Mouse (Mus musculus): ENCODE results near the gene Eif3i.
A peak's percentile ranks its signal among the peaks of the same experiment; 100 is the strongest.
"Not testable (repeated sequence)": the region's sequence is repeated elsewhere in the genome, so short reads cannot be mapped to it uniquely, and the experiment has no call there.

The Eif3i gene

DNA sequence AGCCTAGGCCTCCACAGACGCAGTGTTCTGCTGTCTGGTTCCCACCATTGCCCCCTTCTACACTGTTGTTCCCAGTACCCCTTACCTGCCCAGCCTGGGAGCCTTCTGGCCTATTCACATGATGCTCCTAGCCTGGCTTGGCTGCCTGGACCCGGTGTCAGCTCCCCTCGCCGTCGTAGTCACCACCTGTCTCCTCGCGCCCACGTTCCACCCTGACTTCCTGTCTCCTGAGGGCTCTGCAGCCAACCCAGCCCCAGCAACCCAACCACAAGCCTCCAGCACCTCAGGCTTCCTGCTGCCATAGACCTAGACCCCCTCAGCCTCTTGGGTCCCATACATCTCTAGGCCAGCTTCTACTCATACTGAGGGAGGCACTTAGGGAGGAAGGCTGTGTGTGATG, 27.0 kb downstream of the Eif3i start, which contains the start of gene Lck:
TSS of gene Lck (minus strand) at position 212 of the 400 bp plus-strand sequence.
- peak; percentile 84 to 90 for DNase-seq

DNA sequence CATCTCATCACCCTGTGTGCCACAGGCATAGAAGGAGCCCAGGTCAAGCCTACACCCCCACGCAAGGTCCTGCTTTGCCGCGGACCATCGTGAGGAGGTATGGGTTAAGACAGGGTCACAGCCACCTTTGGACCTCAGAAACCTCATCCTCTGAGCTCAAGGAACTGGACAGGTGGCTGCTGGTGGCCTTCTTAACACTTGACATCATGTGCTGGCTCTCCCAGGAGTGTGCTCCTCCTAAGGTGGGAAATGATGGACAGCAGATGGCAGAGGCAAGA, 27.4 kb downstream of the Eif3i start:
- peak in 1 of 2 experiments; percentile 42 for DNase-seq

DNA sequence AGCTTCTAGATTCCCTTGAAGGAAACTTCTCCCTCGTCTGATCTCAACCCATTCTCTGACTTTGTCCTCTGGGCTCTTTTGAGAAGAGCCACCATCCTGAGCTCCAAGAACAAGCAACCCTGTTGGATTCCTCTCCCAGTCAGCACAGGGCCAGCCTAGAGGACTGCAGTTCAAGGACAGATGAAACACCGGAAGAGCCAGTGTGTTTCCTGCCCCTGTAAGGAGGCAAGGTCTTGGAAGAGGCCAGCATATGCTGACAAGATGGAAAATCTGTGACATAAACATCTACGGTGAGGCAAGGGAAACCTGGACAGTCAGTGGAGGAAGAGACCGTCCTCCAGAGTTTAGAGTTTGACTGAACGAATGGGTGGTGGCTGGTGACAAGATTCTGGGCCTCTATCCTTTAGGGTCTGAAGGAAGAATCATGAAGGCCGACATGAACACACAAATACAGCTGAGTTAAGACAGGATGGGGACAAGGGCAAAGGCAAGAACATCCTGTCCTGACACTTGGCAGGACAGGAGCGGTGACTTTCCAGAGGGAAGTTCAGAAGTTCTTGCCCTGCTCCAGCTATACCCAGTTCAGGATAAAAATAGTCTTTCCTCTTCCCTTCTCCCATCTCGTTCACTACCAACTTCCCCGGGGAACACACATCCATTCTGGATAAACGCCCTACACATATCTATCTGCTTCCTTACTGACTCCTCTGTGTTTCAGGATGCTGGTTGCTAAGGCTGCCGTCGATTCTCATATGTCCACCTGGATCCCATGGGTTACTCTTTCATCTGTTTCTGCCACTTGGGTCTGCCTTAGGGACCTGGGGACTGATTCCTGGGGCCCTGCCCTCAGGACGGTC, 28.0 kb downstream of the Eif3i start:
- DNase-seq, result no peak

DNA sequence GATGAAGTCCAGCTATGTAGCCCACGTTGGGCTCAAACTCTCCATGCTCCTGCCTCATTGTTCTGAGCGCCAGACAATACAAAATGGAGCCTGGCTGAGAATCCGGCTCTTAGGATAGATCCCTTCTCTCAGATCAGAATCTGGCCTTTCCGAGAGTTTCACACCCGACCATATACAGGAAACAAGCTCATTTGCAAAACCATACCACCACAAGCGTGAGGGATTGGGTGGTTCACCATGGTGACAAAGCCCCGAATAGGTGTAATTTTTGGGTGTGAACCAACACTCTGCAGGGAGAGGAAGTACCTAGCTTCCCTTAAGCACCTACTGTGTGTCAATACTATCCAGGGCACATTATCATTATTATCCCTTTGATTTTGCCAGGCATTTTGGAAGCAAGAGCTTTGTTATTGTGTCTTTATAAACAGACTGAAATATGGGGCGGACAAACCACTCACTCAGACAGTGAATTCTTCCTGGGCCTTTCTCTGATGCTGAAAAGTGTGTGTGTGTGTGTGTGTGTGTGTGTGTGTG, 28.8 kb downstream of the Eif3i start:
- DNase-seq, result peak in 1 of 2 experiments; percentile 34

DNA sequence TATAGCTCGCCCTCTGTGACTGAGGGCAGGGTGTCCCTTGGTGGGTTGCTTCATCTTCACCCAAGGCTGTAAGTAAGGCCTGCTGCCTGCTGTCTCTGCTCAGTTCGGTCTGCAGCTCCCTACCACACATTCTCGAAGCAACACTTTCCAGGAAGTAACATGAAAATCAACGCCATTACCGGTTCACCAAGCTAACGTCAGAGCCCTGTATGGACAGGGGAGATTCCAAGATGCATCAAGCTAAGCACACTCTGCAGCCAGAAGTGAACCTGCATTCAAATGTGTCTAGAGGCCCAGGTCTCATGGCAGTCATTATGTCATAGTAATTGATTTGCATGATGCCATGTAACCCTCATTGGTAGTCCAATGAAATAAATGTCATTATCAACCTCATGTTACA, 30.4 kb downstream of the Eif3i start:
- no peak for DNase-seq

DNA sequence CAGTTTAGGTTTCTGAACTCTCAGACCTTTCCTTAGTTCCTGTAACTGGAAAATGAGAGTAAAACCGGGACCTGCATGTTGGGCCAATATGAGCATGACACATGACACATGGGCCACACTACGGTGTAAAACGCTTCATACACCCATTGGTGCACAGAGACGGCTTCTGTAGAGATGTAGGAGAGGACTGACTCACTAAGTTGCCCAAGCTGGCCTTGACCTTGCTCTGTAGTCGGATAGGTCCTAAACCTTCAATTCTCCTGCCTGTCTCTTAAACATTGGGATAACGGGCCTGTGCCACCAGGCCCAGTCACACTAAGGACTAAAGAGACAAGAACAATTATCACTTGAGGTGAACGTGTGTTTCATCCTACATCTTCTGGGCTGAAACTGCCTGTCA, 32.1 kb downstream of the Eif3i start:
- no peak for DNase-seq

DNA sequence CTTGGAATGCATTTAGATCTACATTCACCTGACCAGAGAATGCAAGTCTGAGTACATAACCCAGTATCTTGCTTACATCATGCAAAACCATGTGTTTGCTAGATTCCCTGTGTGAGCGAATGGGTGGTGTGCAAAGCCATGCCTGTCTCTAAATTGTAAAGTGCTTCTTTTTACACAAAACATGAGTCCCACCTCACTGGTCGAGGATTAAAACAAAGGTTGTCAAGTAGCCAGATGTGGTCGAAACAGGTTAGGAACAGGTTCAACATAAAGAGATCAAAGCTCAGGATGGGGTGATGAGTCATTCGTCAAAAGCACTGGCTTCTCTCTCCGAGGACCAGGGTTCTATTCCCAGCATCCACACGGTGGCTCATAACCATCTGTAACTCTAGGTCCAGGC, 35.3 kb downstream of the Eif3i start:
- no peak for DNase-seq

DNA sequence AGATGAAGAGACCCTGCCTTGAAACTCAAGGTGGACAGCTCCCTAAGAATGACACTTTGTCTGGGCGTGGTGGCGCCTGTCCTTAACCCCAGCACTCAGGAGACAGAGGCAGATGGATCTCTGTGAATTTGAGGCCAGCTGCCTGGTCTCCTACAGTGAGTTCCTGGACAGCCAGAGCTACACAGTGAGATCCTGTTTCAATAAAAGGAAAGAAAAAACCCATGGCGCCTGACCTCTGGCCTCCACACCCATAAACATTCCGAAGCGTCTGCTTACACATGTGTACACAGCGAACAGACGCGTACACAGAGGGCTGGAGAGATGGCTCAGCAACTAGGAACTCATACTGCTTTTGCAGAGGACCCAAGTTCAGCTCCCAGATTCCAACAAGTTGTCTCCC, 36.7 kb downstream of the Eif3i start:
- no peak for DNase-seq

DNA sequence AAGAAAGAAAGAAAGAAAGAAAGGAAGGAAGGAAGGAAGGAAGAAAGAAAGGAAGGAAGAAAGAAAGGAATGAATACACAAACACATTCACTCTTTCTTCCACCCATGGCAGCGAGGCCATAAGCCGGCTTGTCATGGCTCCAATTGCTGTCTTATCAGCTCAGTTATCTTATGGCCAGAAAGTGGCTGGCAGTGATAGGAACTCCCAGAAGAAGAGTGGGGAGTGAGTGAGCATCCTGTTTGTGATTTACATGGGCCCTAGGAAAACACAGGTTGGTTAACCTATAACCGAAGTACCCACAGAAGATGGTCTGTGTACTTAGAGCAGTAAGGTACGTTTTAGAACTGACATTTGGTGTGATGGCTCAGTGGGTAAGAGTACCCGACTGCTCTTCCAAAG, 39.3 kb downstream of the Eif3i start:
- DNase-seq, result no peak

DNA sequence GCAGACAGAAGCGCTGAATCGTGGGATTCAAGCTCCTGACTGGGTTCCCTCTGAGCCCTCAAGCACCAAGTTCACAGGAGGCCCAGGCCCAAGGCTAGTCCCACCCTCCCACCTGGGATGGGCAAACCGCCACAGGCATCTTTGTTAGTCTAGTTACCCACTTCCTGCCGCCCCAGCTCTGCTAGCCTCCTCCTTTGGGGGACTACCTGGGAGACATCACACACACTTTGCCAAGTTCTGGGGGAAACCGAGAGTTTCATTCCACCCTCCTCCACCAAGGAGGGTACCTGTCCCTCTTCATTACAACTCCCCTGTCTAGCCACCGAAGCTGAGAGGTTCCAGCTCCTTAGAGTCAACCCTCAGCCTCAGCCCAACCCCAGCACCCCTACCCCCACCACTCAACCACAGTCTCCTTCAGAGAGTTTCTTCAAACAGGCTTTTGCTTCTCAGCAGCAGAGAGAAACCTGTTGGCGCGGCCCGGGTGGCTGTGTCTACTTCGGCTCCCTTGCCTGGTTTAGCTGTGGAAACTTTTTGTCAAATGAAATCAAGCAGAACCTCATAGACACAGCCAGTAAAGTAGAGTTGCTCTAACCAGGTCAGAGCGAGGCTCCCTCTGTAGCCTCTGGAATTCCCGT, 42.0 kb downstream of the Eif3i start:
- peak; percentile 89 to 94 for DNase-seq

DNA sequence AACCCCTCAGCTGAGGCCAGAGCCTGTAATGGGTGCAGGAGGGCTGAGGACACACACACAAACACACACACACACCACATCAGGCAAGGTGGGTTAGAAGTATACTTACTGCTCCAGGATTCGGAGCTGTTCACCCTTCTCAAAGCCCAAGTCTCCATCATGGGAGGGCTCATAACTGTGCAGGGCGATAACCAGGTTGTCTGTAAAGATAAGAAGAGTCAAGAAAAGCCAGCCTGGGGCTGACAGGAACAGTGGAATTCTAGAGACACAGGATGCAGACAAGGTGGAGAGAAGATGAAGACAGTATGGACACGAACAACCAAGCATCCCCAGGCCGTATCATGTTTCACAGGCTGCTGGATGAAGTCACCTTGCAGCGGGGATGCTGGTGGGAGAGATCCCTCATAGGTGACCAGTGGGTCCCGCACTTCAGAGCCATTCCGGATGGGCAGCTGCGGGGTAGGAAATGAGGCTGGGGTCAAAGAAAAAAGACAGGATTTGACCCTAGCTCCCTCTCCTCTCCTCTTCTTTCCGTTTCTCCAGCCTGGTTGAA, 43.1 kb downstream of the Eif3i start:
- peak in 1 of 2 experiments; percentile 32 for DNase-seq

DNA sequence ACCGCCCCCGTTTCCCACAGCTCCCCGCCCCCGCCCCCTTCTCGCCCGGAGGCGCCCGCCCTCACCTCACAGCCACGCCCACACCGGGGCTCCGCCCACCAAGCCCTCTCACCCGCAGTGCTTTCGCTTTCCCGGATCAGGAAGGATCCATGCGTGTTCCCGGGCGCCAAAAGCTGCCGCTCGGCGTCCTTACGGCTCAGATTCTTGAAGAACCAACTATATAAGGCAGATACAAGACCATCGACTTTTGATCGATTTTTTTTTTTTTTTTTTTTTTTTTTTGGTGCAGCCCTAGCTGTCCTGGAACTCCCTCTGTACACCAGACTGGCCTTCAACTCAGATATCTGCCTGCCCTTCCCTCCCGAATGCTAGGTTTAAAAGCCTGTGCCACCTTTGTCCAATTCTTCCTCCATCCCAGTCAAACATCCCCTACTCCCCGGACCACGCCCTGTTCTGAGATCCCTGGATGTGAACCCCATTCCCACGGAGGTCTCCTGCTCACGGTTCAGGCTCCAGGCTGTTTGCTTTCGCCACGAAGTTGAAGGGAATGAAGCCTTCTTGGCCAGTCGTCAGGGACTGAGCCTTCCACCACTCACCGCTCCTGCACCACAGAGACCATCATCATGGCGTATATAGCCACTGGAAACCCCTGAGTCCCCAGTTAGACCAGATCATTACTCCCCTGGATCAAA, 43.8 kb downstream of the Eif3i start:
- peak; percentile 78 to 84 for DNase-seq

DNA sequence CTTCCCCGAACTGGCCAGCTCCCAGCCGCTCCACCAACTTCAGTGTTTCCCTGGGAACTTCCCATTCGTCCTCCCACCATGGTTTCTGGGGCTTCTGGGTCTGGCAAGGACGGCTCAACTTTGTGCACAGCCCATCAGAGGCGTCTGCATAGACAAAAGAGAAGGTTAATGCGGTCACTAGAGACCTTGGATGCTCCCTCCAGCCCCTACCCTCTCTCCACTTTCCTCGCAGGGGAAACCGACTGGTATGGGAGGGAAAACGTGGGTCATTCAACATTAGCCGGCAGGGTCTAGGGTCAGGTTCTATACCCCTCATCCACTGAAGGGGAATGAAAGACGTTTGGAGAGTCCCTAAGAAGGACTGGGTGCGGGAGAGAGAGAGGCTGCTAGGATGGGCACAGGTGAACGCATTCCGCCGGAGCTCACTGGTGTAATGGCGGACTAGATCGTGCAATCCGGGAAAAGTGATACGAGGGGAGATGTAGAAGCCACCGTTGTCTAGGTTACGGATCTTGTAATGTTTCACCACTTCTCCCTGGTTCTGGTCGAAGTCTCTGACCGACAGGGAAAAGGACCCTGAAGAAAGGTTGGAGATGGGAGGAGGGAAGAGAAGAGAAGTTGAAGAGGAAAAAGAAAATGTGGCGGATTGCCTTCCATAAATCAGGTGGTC, 44.5 kb downstream of the Eif3i start:
- peak in 1 of 2 experiments; percentile 31 for DNase-seq

DNA sequence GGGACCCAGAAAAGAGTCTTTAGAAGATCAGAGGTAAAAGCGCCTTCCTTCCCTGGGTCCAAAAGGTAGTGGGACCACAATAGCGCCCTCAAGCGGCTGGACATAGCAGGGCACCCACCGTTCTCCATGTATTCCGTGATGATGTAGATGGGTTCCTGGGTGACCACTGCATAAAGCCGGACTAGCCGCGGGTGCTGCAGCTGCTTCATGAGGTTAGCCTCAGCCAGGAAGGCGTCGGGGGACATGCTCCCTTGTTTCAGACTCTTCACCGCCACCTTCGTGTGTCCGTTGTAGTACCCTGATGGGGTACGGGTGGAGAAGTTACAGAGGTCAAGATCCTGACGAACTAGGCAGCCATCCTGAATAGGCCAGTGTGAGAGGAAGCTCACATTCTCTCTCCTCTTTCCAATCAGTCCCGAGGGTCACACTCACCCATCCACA, 45.0 kb downstream of the Eif3i start:
- DNase-seq, result peak in 1 of 2 experiments; percentile 39

DNA sequence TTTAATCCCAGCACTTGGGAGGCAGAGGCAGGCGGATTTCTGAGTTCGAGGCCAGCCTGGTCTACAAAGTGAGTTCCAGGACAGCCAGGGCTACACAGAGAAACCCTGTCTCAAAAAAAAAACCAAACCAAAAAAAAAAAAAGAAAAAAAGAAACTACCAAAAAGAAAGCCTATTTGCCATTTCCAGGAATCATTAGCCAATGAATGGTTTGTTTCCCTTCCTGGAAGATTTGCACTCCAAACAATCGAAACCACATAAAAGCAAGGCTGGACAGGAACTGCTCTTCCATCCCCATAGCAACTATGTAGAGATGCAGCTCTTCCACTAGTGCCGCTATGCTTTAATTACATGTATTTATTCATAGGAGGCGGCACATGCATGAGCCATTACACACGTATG, 45.9 kb downstream of the Eif3i start:
- not testable (repeated sequence) for DNase-seq

DNA sequence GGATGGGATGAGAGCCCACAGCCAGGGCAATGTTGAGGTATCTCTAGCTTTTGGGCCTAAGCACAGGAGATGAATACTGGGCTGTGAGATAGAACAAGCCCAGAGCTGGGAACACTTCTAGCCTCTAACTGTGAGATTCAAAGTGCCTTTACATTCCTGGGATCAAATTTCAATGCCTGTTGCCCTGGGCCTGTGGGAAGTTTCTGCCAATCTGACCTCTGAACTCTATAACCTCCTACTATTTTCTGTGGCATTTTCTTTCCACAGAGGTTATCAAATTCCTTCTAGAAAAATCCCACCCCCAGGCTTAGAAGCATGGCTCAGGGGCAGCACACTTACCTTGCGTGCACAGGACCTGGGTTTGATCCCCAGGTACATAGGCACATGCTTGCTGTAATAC, 50.2 kb downstream of the Eif3i start:
- DNase-seq, result no peak

DNA sequence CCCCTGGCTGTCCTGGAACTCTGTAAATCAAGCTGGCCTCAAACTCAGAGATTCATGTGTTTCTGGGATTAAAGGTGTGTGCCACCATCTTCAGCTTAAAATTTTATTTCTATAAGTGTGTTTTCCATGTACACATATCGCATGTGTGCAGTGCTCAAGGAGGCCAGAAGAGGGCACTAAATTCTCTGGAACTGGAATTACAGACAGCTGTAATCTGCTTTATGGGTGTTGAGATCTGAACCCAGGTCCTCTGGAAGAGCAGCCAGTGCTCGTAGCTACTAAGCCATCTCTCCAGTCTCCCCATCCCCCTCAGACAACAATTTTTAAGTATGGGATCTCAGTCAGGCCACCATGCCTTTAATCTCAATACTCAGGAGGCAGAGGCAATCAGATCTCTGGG, 51.1 kb downstream of the Eif3i start:
- DNase-seq, result peak in 1 of 2 experiments; percentile 55

DNA sequence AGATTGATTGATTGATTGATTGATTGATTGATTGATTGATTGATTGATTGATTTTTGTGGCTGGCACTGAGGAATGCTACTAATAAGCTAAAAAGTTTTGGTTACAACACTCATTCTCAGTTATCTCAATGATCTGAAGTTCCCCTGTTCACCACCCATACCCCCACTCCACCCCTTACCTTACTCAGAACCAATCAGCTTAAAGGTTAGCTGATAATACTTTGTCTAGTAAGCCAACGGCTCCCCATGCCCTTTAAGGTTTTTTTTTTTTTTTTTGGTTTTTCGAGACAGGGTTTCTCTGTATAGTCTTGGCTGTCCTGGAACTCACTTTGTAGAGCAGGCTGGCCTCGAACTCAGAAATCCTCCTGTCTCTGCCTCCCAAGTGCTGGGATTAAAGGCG, 52.8 kb downstream of the Eif3i start:
- not testable (repeated sequence) for DNase-seq

DNA sequence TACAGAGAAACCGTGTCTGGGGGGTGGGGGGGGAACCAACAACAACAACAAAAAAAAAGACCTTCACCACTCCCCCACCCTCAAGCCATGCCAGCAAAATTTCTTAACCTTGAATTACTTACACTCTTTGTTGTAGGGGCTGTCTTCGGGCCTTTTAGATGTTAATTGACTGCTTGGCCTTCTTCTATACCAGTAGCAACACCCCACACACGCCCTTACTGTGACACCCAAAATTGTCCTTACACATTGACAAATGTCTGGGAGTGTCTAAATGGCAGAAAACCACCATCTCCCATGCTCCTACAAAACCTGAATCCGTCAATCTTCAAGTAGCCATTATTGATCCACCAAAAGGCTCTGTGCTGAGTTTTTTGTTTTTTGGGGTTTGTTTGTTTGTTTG, 56.3 kb downstream of the Eif3i start:
- no peak for DNase-seq

DNA sequence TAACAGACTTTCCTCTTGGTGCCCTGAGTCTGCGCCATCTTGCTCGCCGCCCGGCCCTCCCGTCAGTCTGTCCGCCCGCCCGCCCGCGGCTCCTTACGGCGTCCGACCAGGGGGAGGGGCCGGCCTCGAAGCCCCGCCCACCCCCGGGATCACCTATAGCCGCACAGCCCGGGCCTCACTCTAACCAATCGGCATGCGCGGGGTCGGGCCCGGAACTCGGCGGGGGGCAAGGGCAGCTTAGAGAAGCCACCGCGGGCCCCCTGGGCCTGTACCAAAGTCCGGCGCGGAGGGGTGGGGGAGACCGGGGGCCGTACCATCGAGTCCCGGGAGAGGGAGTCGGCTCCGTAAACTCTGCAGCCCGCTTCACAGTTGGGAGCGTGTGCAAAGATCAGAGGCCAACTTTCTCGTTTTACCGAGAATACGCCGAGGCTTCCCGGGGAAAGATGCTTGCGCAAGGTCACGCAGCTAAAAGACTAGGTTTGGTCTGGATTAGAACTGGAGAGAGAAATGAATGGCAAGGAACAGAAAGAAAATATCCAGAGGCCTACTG, 57.8 kb downstream of the Eif3i start, which contains the start of gene Hdac1:
TSS of gene Hdac1 (minus strand) at position 122 of the 550 bp plus-strand sequence.
- DNase-seq, result peak; percentile 96 to 97
